Mouse (Mus musculus) ES-E14 (cell line): ENCODE measurements around the gene Mrps23. TPM values are rescaled to one million over a fixed set of nuclear protein-coding genes. Genes with fewer than 3 reads are reported as not detected.
A peak's percentile ranks its signal among the peaks of the same experiment; 100 is the strongest.

Experiments used
- DNase-seq: peaks from one replicate; pipeline ENCODE4 v3.0.0-alpha.2; 2013; ENCODE audit warnings: low read depth, low spot score
- H3K27ac ChIP-seq: 2 replicates; pipeline ENCODE4 v1.5.1; 2012; ENCODE audit warnings: low read depth, mild to moderate bottlenecking, low read length, moderate library complexity, mixed read lengths; ENCODE audit not compliant: poor library complexity, insufficient read depth, severe bottlenecking
- H3K36me3 ChIP-seq: 2 replicates; pipeline ENCODE4 v1.6.1; 2012; ENCODE audit warnings: mild to moderate bottlenecking, low read length, moderate library complexity, mixed read lengths; ENCODE audit not compliant: control insufficient read depth, poor library complexity, insufficient read depth, severe bottlenecking
- H3K4me1 ChIP-seq, 2 experiments: fragments of 150-350 bp in 1 of 2; sonication (generic) in 1 of 2; 2 replicates each; pipeline ENCODE4 v1.6.1; 2012; ENCODE audit warnings: low read length in 2 of 2, mild to moderate bottlenecking in 1 of 2, mixed read lengths in 1 of 2; ENCODE audit not compliant: control insufficient read depth in 2 of 2, insufficient read depth in 2 of 2, poor library complexity in 1 of 2
- H3K4me3 ChIP-seq, 2 experiments: fragments of 150-350 bp in 1 of 2; sonication (generic) in 1 of 2; 2 replicates each; pipeline ENCODE4 v1.5.1; 2012; ENCODE audit warnings: low read length in 2 of 2, low read depth in 1 of 2, mild to moderate bottlenecking in 1 of 2, mixed read lengths in 1 of 2; ENCODE audit not compliant: insufficient read depth in 1 of 2, poor library complexity in 1 of 2, severe bottlenecking in 1 of 2
- H3K9ac ChIP-seq: 2 replicates; pipeline ENCODE4 v1.6.1; 2012; ENCODE audit warnings: low read depth, mild to moderate bottlenecking, low read length, mixed read lengths; ENCODE audit not compliant: poor library complexity, insufficient read depth, severe bottlenecking
- H3K9me3 ChIP-seq: fragments of 150-350 bp; sonication (generic); 2 replicates; pipeline ENCODE4 v1.6.1; 2012; ENCODE audit warnings: low read depth, mild to moderate bottlenecking, low read length; ENCODE audit not compliant: control insufficient read depth, insufficient read depth
- CHD2 ChIP-seq: IDR thresholded peaks from 2 replicates; pipeline ENCODE4 v1.6.1; 2014; ENCODE audit warnings: mild to moderate bottlenecking, low read depth, low read length, inconsistent platforms
- HCFC1 ChIP-seq: IDR thresholded peaks from 2 replicates; pipeline ENCODE4 v1.6.1; 2012; ENCODE audit warnings: low read length, inconsistent platforms, borderline replicate concordance; ENCODE audit not compliant: insufficient read depth
- MAFK ChIP-seq: IDR thresholded peaks from 2 replicates; pipeline ENCODE4 v1.6.1; 2014; ENCODE audit warnings: mild to moderate bottlenecking, low read depth, low read length, inconsistent platforms; ENCODE audit not compliant: insufficient read depth
- ZC3H11A ChIP-seq: IDR thresholded peaks from 2 replicates; pipeline ENCODE4 v1.6.1; 2012; ENCODE audit warnings: low read depth, mild to moderate bottlenecking, inconsistent platforms, low read length, borderline replicate concordance
- ZNF384 ChIP-seq: IDR thresholded peaks from 2 replicates; pipeline ENCODE4 v1.6.1; 2012; ENCODE audit warnings: low read depth, low read length, inconsistent platforms
- in situ Hi-C, 2 experiments: fragments of 600-800 bp; cut with MboI; formaldehyde crosslinking; loops; one replicate each; pipeline ENCODE4 v1.15.1; 2025; ENCODE audit warnings: low sequenced_read_pairs in 2 of 2, inconsistent platforms in 1 of 2; ENCODE audit not compliant: unreplicated experiment in 2 of 2
- total RNA-seq: library from RNA; depleted of rRNA; stranded (reverse); fragments of 300-350 nt; gene quantifications from 2 replicates; pipeline ENCODE4 v1.2.3, GENCODE M21; 2012

The Mrps23 gene
- total RNA-seq, 1 experiment: 139 TPM

DNA sequence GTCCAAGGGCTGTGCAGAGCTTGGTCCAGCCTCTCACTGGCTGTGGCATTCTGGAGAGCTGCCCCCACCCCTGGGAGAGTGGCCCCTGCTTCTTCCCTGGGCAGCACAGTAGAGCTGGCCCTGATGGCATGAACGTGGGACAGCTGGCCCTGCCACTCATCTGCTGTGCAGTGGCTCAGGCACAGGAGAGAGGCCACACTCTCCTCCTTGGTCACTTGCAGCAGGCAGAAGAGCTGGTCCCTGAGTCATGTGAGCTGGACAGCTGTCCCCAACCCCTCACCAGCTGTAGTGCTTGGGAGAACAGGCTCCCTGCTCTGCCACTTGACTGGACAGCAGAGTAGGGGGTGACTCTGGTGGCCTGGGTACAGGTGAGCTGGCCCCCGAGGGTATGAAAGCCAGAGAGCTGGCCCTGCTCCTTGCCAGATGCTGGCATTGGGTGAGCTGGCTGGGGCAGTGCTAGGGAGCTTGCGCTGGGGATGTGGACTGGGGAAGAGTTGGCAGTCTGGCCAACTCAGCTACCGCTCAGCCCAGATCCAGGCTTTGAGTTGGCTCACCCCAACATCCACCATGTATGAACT lies 27.1 kb downstream of the Mrps23 start:
- Histone ChIP-seq H3K36me3 (no peaks in the 10 kb centered on the region), H3K4me3 (no peak overlapping the region), H3K4me1 (peaks cover 0 to 2% of the 10 kb centered on the region in 2 experiments; a peak in 1 of 4 replicates), H3K9me3 (no peaks in the 10 kb centered on the region), H3K27ac (no peak overlapping the region), H3K9ac (no peak overlapping the region)
- in situ Hi-C loops: no loop called here
- no peak for DNase-seq
- no peak for TF ChIP-seq CHD2
- TF ChIP-seq MAFK: no peak
- no peak for TF ChIP-seq HCFC1
- TF ChIP-seq ZNF384: no peak
- no peak for TF ChIP-seq ZC3H11A

- H3K9me3 ChIP-seq: no peaks in the 10 kb centered on the region
- no peak overlapping the region for H3K4me3 ChIP-seq
- TF ChIP-seq HCFC1: no peak
- no peak for TF ChIP-seq ZC3H11A
- no peak for TF ChIP-seq MAFK
- TF ChIP-seq CHD2: no peak
- no peak for TF ChIP-seq ZNF384
- H3K36me3 ChIP-seq: no peaks in the 10 kb centered on the region
- in situ Hi-C loops: no loop called here
- peaks cover 0 to 2% of the 10 kb centered on the region in 2 experiments; a peak in 1 of 4 replicates for H3K4me1 ChIP-seq
- H3K27ac ChIP-seq: no peak overlapping the region
- no peak for DNase-seq
- H3K9ac ChIP-seq: no peak overlapping the region
Observed at GRCm38 (mm10) chr11:88233528-88234427, 29.6 kb downstream of the Mrps23 start.

GRCm38 (mm10) chr11:88234789-88235188 lies 30.6 kb downstream of the Mrps23 start:
- in situ Hi-C loops: no loop called here
- Histone ChIP-seq H3K27ac (no peak overlapping the region), H3K9ac (no peak overlapping the region), H3K36me3 (no peaks in the 10 kb centered on the region), H3K4me1 (peaks cover 0 to 2% of the 10 kb centered on the region in 2 experiments; a peak in 1 of 4 replicates), H3K4me3 (no peak overlapping the region), H3K9me3 (no peaks in the 10 kb centered on the region)
- no peak for DNase-seq
- TF ChIP-seq MAFK: no peak

DNA sequence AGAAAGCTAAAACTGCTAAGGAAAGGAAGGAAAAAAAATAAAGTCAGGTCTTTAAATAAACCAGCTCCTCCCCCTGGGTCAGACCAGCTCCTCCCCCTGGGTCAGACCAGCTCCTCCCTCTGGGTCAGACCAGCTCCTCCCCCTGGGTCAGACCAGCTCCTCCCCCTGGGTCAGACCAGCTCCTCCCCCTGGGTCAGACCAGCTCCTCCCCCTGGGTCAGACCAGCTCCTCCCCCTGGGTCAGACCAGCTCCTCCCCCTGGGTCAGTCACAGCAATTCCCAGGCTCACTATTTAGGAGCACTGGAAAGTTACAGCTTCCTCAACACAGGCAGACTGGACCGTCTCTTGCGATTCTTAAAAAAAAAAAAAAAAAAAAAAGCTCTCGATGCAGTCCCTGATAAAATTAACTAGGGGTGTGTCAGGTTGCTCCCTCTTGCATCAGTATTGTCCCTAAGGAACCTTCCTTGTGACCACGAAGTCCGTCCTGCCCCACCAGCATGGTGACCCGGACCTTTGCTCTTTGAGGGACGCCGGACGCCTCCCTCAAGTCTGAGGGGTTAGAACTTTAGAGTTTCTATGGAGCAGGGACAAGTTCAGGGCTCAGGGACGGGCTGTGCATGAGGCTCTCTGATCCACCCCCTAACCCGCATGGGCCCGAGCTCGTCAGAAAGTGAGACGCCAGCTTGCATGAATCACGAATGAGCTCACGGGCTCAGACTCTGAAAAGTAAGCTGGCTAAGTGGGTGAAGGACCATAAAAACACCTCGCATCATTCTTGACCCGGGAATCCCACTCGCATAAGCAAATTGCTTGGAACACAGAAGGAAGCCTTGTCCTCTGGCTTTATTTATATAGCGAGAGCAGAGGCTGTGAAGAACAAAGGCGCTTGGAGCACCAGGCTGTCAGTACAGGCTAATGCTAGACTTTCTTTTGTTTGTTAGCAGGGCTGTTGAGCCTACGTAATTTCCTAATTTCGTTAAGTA lies 31.3 kb downstream of the Mrps23 start:
- TF ChIP-seq ZNF384 (peak; percentile 74; the same call in 1 of the 2 replicates), HCFC1 (no peak)
- in situ Hi-C loops: no loop called here
- Histone ChIP-seq H3K36me3 (no peaks in the 10 kb centered on the region), H3K4me3 (peak overlapping the region in 1 of 2 experiments; percentile 37; a peak in 2 of 4 replicates), H3K9me3 (no peaks in the 10 kb centered on the region), H3K4me1 (peaks cover 0 to 2% of the 10 kb centered on the region in 2 experiments; a peak in 1 of 4 replicates), H3K9ac (peak overlapping the region; percentile 23; the same call in 1 of the 2 replicates), H3K27ac (no peak overlapping the region)
- no peak for DNase-seq
